Mouse (Mus musculus) stomach, embryonic 14.5 days (tissue): ENCODE data around the gene Medag. TPM values are rescaled to one million over a fixed set of nuclear protein-coding genes. Genes with fewer than 3 reads are reported as not detected.
A peak's percentile ranks its signal among the peaks of the same experiment; 100 is the strongest.

Experiments
- ATAC-seq: fragments of 200-750 bp; cut with Nextera tagmentation; 2 replicates; pipeline ENCODE4 v1.8.0; 2017; ENCODE audit warnings: low read depth, moderate TSS enrichment; ENCODE audit not compliant: insufficient number of reproducible peaks, insufficient read depth, low FRiP score
- H3K27ac ChIP-seq: fragments of 300-500 bp; sonication (generic); 2 replicates; pipeline ENCODE4 v1.5.1; 2014; ENCODE audit warnings: mild to moderate bottlenecking, low read length, moderate library complexity, mixed read lengths
- H3K27me3 ChIP-seq: fragments of 300-500 bp; sonication (generic); 2 replicates; pipeline ENCODE4 v1.6.1; 2014; ENCODE audit warnings: low read length, control low read depth, mixed read lengths; ENCODE audit not compliant: control insufficient read depth, insufficient read depth
- H3K36me3 ChIP-seq: fragments of 300-500 bp; sonication (generic); 2 replicates; pipeline ENCODE4 v1.6.1; 2014; ENCODE audit warnings: mild to moderate bottlenecking, control low read depth, low read length, moderate library complexity, mixed read lengths; ENCODE audit not compliant: control insufficient read depth, insufficient read depth
- H3K4me1 ChIP-seq: fragments of 300-500 bp; sonication (generic); 2 replicates; pipeline ENCODE4 v1.6.1; 2014; ENCODE audit warnings: low read length, control low read depth, mixed read lengths; ENCODE audit not compliant: control insufficient read depth, insufficient read depth
- H3K4me2 ChIP-seq: fragments of 300-500 bp; sonication (generic); replicated peaks from 2 replicates; pipeline ENCODE4 v1.6.1; 2014; ENCODE audit warnings: low read depth, low read length, control low read depth
- H3K4me3 ChIP-seq: fragments of 300-500 bp; sonication (generic); 2 replicates; pipeline ENCODE4 v1.5.1; 2014; ENCODE audit warnings: low read depth, low read length, control low read depth
- H3K9ac ChIP-seq: fragments of 300-500 bp; sonication (generic); replicated peaks from 2 replicates; pipeline ENCODE4 v1.6.1; 2014; ENCODE audit warnings: low read depth, mild to moderate bottlenecking, control low read depth, low read length, moderate library complexity, mixed read lengths
- H3K9me3 ChIP-seq: fragments of 300-500 bp; sonication (generic); 2 replicates; pipeline ENCODE4 v1.6.1; 2016; ENCODE audit warnings: low read depth, low read length, control low read depth; ENCODE audit not compliant: control insufficient read depth
- WGBS: fragments of 180-500 bp; shearing (Covaris S2); extraction: QIAGEN DNeasy Blood & Tissue Kit; methylation state at CpG from one replicate; pipeline ENCODE4 v1.1.7; 2014; 5-methylcytosine and 5-hydroxymethylcytosine counted together
- polyA plus RNA-seq: library from polyadenylated mRNA; unstranded; fragments of >200 nt; fragmentation: Nextera tagmentation; extraction: Ambion mirVana; gene quantifications from 2 replicates; pipeline ENCODE4 v1.2.1, GENCODE M21; 2014

The Medag gene
- polyA plus RNA-seq, 1 experiment from 2014 or later = 2.2 TPM

- peaks cover 12% of the 10 kb centered on the region for H3K4me1 ChIP-seq
- H3K9me3 ChIP-seq = no peaks in the 10 kb centered on the region
- H3K9ac ChIP-seq = no peak overlapping the region
- no peaks in the 10 kb centered on the region for H3K36me3 ChIP-seq
- 41% methylated on average over 11 of the region's 11 CpGs for WGBS
- no peak overlapping the region for H3K4me3 ChIP-seq
- no peaks in the 10 kb centered on the region for H3K27me3 ChIP-seq
- H3K4me2 ChIP-seq = no peak overlapping the region
- no peak for ATAC-seq
- no peak overlapping the region; the same call in 1 of the 2 replicates for H3K27ac ChIP-seq
These were observed 21.9 kb upstream of the Medag start for GRCm38 (mm10) chr5:149389548-149390211.

GRCm38 (mm10) chr5:149391574-149392375 lies 19.8 kb upstream of the Medag start:
- peaks cover 12% of the 10 kb centered on the region for H3K4me1 ChIP-seq
- H3K4me3 ChIP-seq = no peak overlapping the region
- H3K4me2 ChIP-seq = 0 out of 2 replicates have a peak overlapping the region, but pooled peaks have one; percentile 2
- H3K27ac ChIP-seq = peak overlapping the region; percentile 44
- no peaks in the 10 kb centered on the region for H3K36me3 ChIP-seq
- WGBS = 6% methylated on average over 18 of the region's 18 CpGs
- H3K9me3 ChIP-seq = no peaks in the 10 kb centered on the region
- no peak overlapping the region for H3K9ac ChIP-seq
- no peaks in the 10 kb centered on the region for H3K27me3 ChIP-seq
- peak; percentile 39; the same call in 1 of the 2 replicates for ATAC-seq

- no peak for ATAC-seq
- H3K36me3 ChIP-seq = no peaks in the 10 kb centered on the region
- no peak overlapping the region for H3K9ac ChIP-seq
- 0 out of 2 replicates have a peak overlapping the region, but pooled peaks have one; percentile 44 for H3K27ac ChIP-seq
- no peak overlapping the region for H3K4me2 ChIP-seq
- H3K9me3 ChIP-seq = no peaks in the 10 kb centered on the region
- H3K4me3 ChIP-seq = no peak overlapping the region
- H3K4me1 ChIP-seq = peaks cover 12% of the 10 kb centered on the region
- H3K27me3 ChIP-seq = no peaks in the 10 kb centered on the region
- 28% methylated on average over 6 of the region's 6 CpGs for WGBS
These were observed 19.0 kb upstream of the Medag start for GRCm38 (mm10) chr5:149392420-149392988.

- Histone ChIP-seq H3K4me1 (no peaks in the 10 kb centered on the region), H3K36me3 (no peaks in the 10 kb centered on the region), H3K9ac (no peak overlapping the region), H3K9me3 (peaks cover 3% of the 10 kb centered on the region; the same call in 1 of the 2 replicates), H3K4me2 (no peak overlapping the region), H3K27me3 (no peaks in the 10 kb centered on the region), H3K4me3 (no peak overlapping the region), H3K27ac (no peak overlapping the region)
- ATAC-seq = no peak
- 87% methylated on average over 7 of the region's 7 CpGs for WGBS
These were observed 10.0 kb upstream of the Medag start for GRCm38 (mm10) chr5:149401446-149401975.

- Histone ChIP-seq H3K27ac (no peak overlapping the region), H3K36me3 (no peaks in the 10 kb centered on the region), H3K4me2 (no peak overlapping the region), H3K4me1 (no peaks in the 10 kb centered on the region), H3K27me3 (no peaks in the 10 kb centered on the region), H3K4me3 (no peak overlapping the region), H3K9me3 (peaks cover 3% of the 10 kb centered on the region; the same call in 1 of the 2 replicates), H3K9ac (no peak overlapping the region)
- no peak for ATAC-seq
- WGBS = 74% methylated on average over 10 of the region's 10 CpGs
These were observed 9.5 kb upstream of the Medag start for GRCm38 (mm10) chr5:149402029-149402428.

GRCm38 (mm10) chr5:149403386-149403785 lies 8.2 kb upstream of the Medag start:
- Histone ChIP-seq H3K36me3 (no peaks in the 10 kb centered on the region), H3K9ac (no peak overlapping the region), H3K27ac (no peak overlapping the region), H3K9me3 (peaks cover 3% of the 10 kb centered on the region; the same call in 1 of the 2 replicates), H3K27me3 (no peaks in the 10 kb centered on the region), H3K4me2 (no peak overlapping the region), H3K4me3 (no peak overlapping the region), H3K4me1 (no peaks in the 10 kb centered on the region)
- ATAC-seq = no peak
- WGBS = 53% methylated on average over 5 of the region's 5 CpGs

GRCm38 (mm10) chr5:149404710-149405109 lies 6.8 kb upstream of the Medag start:
- WGBS = 84% methylated on average over 5 of the region's 5 CpGs
- Histone ChIP-seq H3K27ac (no peak overlapping the region), H3K4me2 (no peak overlapping the region), H3K27me3 (no peaks in the 10 kb centered on the region), H3K36me3 (no peaks in the 10 kb centered on the region), H3K9me3 (peaks cover 3% of the 10 kb centered on the region; the same call in 1 of the 2 replicates), H3K4me1 (no peaks in the 10 kb centered on the region), H3K4me3 (no peak overlapping the region), H3K9ac (no peak overlapping the region)
- no peak for ATAC-seq

- peaks cover 3% of the 10 kb centered on the region; the same call in 1 of the 2 replicates for H3K9me3 ChIP-seq
- no peak overlapping the region for H3K9ac ChIP-seq
- 0 out of 2 replicates have a peak, but pooled peaks have one; percentile 18 for ATAC-seq
- H3K27ac ChIP-seq = no peak overlapping the region
- no peak overlapping the region for H3K4me3 ChIP-seq
- 75% methylated on average over 8 of the region's 8 CpGs for WGBS
- no peaks in the 10 kb centered on the region for H3K27me3 ChIP-seq
- no peaks in the 10 kb centered on the region for H3K36me3 ChIP-seq
- no peak overlapping the region for H3K4me2 ChIP-seq
- peaks cover 8% of the 10 kb centered on the region for H3K4me1 ChIP-seq
These were observed 4.7 kb upstream of the Medag start for GRCm38 (mm10) chr5:149406791-149407276.
